Mouse (Mus musculus): Measurements from ENCODE around the gene Acot5. TPM values are rescaled to one million over a fixed set of nuclear protein-coding genes. Genes with fewer than 3 reads are reported as not detected.
"Not testable (repeated sequence)": the region's sequence is repeated elsewhere in the genome, so short reads cannot be mapped to it uniquely, and the experiment has no call there.

The Acot5 gene
- polyA plus RNA-seq, 1 experiment from 2014 or later: 0.54 TPM

- Histone ChIP-seq H3K36me3 (replicated peaks; ENCODE audit: insufficient read depth, low read length) (no peaks in the 10 kb centered on the region), H3K4me3 (ENCODE audit: low read depth, low read length) (no peak overlapping the region), H3K4me2 (ENCODE audit: low read depth, low read length) (no peak overlapping the region), H3K27me3 (ENCODE audit: insufficient read depth, low read length) (no peaks in the 10 kb centered on the region), H3K9ac (replicated peaks) (no peak overlapping the region), H3K4me1 (ENCODE audit: insufficient read depth) (no peaks in the 10 kb centered on the region), H3K27ac (ENCODE audit: low read depth) (peak overlapping the region; percentile 4; the same call in 1 of the 2 replicates), H3K9me3 (ENCODE audit: low read length) (0 out of 2 replicates have a peak, but pooled peaks cover 3% of the 10 kb centered on the region)
- DNase-seq (no peak), ATAC-seq (peak; percentile 59)
- WGBS (ENCODE audit: insufficient replicate concordance): 42% methylated on average over 2 of the region's 2 CpGs
- TF ChIP-seq CTCF (IDR thresholded peaks at IDR 0.05; ENCODE audit: low read depth) (no peak), EP300 (IDR thresholded peaks at IDR 0.05; ENCODE audit: low read depth) (no peak)
Measured at GRCm38 (mm10) chr12:84083842-84084241, 14.7 kb downstream of the Acot5 start.

GRCm38 (mm10) chr12:84084581-84084980, 15.5 kb downstream of the Acot5 start:
- 48% methylated on average over 4 of the region's 4 CpGs for WGBS (ENCODE audit: insufficient replicate concordance)
- no peak for TF ChIP-seq CTCF (IDR thresholded peaks at IDR 0.05; ENCODE audit: low read depth)
- no peak for TF ChIP-seq EP300 (IDR thresholded peaks at IDR 0.05; ENCODE audit: low read depth)

DNA sequence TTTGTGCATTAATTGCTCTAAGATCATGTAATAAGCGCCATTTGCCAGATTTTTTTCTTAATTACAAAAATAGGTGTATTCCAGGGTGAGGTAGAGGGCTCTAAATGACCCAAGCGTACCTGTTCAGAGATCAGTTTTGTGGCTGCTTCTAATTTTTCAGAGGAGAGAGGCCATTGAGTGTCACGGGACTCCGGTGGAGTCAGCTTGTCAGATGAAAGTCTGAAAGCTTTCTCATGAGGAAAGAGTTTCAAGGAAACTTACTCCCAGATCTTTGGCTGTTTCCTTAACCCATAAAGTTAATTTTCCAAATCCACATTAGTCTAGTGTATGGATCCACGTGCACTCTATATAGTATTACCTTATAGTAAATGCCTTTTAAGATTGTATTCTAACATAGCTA, 25.5 kb downstream of the Acot5 start:
- not testable (repeated sequence) for DNase-seq; H3K27me3 ChIP-seq (ENCODE audit: insufficient read depth, low read length); H3K36me3 ChIP-seq (replicated peaks; ENCODE audit: insufficient read depth, low read length); H3K27ac ChIP-seq (ENCODE audit: low read depth); H3K4me1 ChIP-seq (ENCODE audit: insufficient read depth); ATAC-seq; H3K4me3 ChIP-seq (ENCODE audit: low read depth, low read length); H3K9ac ChIP-seq (replicated peaks); H3K4me2 ChIP-seq (ENCODE audit: low read depth, low read length); H3K9me3 ChIP-seq (ENCODE audit: low read length)
- WGBS (ENCODE audit: insufficient replicate concordance): 82% methylated on average over 5 of the region's 5 CpGs

More at GRCm38 (mm10) chr12:84084581-84084980, 15.5 kb downstream of the Acot5 start:
- DNase-seq (no peak), ATAC-seq (peak; percentile 58; the same call in 1 of the 2 replicates)
- no peaks in the 10 kb centered on the region for H3K27me3 ChIP-seq (ENCODE audit: insufficient read depth, low read length)
- H3K27ac ChIP-seq (ENCODE audit: low read depth): peak overlapping the region; percentile 4; the same call in 1 of the 2 replicates
- no peak overlapping the region for H3K4me2 ChIP-seq (ENCODE audit: low read depth, low read length)
- no peaks in the 10 kb centered on the region for H3K4me1 ChIP-seq (ENCODE audit: insufficient read depth)
- no peaks in the 10 kb centered on the region for H3K36me3 ChIP-seq (replicated peaks; ENCODE audit: insufficient read depth, low read length)
- H3K9ac ChIP-seq (replicated peaks): no peak overlapping the region
- no peak overlapping the region for H3K4me3 ChIP-seq (ENCODE audit: low read depth, low read length)
- H3K9me3 ChIP-seq (ENCODE audit: low read length): peaks cover 6% of the 10 kb centered on the region; the same call in 1 of the 2 replicates

DNA sequence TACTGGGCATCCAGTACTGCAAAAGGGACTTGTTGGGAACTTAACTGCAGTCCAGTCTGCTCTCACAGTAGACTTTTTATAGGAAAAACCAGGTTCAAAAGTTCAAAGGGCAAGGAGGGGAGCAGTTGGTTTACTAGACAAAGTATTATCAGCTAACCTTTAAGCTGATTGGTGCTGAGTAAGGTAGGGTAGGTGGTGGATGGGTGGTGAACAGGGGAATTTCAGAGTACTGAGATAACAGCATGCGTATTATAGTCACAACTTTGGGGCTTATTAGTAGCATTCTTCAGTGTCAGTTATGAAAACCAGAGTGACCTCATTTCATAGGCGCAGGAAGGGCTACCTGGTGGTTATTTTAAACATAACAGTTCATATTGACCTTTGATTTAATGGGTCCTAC, 30.5 kb downstream of the Acot5 start:
- ATAC-seq (no peak), DNase-seq (no peak)
- TF ChIP-seq EP300 (IDR thresholded peaks at IDR 0.05; ENCODE audit: low read depth): no peak

GRCm38 (mm10) chr12:84100071-84100470, 30.9 kb downstream of the Acot5 start:
- no peak overlapping the region for H3K9ac ChIP-seq (replicated peaks)
- no peaks in the 10 kb centered on the region for H3K9me3 ChIP-seq (ENCODE audit: low read length)
- H3K36me3 ChIP-seq (replicated peaks; ENCODE audit: insufficient read depth, low read length): no peaks in the 10 kb centered on the region
- peaks cover 9% of the 10 kb centered on the region for H3K4me1 ChIP-seq (ENCODE audit: insufficient read depth)
- DNase-seq (no peak), ATAC-seq (peak; percentile 25; the same call in 1 of the 2 replicates)
- peak overlapping the region; percentile 84; the same call in 1 of the 2 replicates for H3K4me2 ChIP-seq (ENCODE audit: low read depth, low read length)
- 53% methylated on average over 1 of the region's 1 CpGs for WGBS (ENCODE audit: insufficient replicate concordance)
- TF ChIP-seq EP300 (IDR thresholded peaks at IDR 0.05; ENCODE audit: low read depth) (no peak), CTCF (IDR thresholded peaks at IDR 0.05; ENCODE audit: low read depth) (no peak)
- H3K27ac ChIP-seq (ENCODE audit: low read depth): no peak overlapping the region
- H3K4me3 ChIP-seq (ENCODE audit: low read depth, low read length): no peak overlapping the region
- H3K27me3 ChIP-seq (ENCODE audit: insufficient read depth, low read length): no peaks in the 10 kb centered on the region

More for the DNA sequence above, 30.5 kb downstream of the Acot5 start:
- no peaks in the 10 kb centered on the region for H3K36me3 ChIP-seq (replicated peaks; ENCODE audit: insufficient read depth, low read length)
- no peak overlapping the region for H3K9ac ChIP-seq (replicated peaks)
- H3K27ac ChIP-seq (ENCODE audit: low read depth): no peak overlapping the region
- peaks cover 9% of the 10 kb centered on the region for H3K4me1 ChIP-seq (ENCODE audit: insufficient read depth)
- H3K4me2 ChIP-seq (ENCODE audit: low read depth, low read length): no peak overlapping the region
- no peaks in the 10 kb centered on the region for H3K27me3 ChIP-seq (ENCODE audit: insufficient read depth, low read length)
- H3K4me3 ChIP-seq (ENCODE audit: low read depth, low read length): no peak overlapping the region
- WGBS (ENCODE audit: insufficient replicate concordance): 76% methylated on average over 2 of the region's 2 CpGs
- no peaks in the 10 kb centered on the region for H3K9me3 ChIP-seq (ENCODE audit: low read length)

DNA sequence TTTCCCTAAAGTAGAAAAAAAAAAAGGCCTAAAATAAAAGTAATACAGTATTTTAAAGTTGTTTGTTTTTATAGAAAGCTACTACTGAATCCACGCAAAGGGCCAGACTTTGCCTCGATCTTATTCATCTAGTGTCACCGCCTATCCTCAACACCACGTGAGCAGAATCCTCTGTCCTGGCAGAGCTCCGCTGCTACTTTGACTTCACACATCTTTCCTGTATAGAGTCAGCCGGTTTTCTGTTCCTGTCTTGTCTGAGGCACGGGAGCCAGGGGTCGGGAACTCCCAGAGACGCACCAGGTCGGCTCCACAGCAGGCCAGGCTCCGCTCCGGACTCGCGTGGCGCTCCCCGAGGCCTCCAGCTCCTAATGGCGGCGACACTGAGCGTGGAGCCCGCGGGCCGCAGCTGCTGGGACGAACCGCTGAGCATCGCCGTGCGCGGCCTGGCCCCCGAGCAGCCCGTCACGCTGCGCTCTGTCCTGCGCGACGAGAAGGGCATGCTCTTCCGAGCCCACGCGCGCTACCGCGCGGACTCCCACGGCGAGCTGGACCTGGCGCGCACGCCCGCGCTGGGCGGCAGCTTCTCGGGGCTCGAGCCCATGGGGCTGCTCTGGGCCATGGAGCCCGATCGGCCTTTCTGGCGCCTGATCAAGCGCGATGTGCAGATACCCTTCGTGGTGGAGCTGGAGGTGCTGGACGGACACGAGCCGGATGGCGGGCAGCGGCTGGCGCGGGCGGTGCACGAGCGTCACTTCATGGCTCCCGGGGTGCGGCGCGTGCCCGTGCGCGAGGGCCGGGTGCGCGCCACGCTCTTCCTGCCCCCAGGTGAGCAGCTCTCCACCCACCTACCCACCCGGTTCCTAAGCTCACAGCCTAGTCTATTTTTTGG, 31.7 kb downstream of the Acot5 start, which contains the start of gene Acot6:
Gene Acot6, plus strand, starts transcription at position 51 of the 889 bp plus-strand sequence.
- ATAC-seq (peak; percentile 70), DNase-seq (peak; percentile 49)
- H3K36me3 ChIP-seq (replicated peaks; ENCODE audit: insufficient read depth, low read length); H3K27me3 ChIP-seq (ENCODE audit: insufficient read depth, low read length); H3K9me3 ChIP-seq (ENCODE audit: low read length); H3K4me1 ChIP-seq (ENCODE audit: insufficient read depth): not testable (repeated sequence)
- H3K9ac ChIP-seq (replicated peaks): peak within 1 kb of the TSS; percentile 65
- peak within 1 kb of the TSS; percentile 58 for H3K4me3 ChIP-seq (ENCODE audit: low read depth, low read length)
- TF ChIP-seq CTCF (IDR thresholded peaks at IDR 0.05; ENCODE audit: low read depth): peak; percentile 4; the same call in 1 of the 2 replicates
- H3K27ac ChIP-seq (ENCODE audit: low read depth): peak within 1 kb of the TSS; percentile 61; the same call in 1 of the 2 replicates
- 1% methylated on average over 63 of the region's 80 CpGs for WGBS (ENCODE audit: insufficient replicate concordance)
- peak within 1 kb of the TSS; percentile 84 for H3K4me2 ChIP-seq (ENCODE audit: low read depth, low read length)
